Mouse (Mus musculus): ENCODE measurements around the gene Hist1h3e.
"Not testable (repeated sequence)": the region's sequence is repeated elsewhere in the genome, so short reads cannot be mapped to it uniquely, and the experiment has no call there.

Gene Hist1h3e

DNA sequence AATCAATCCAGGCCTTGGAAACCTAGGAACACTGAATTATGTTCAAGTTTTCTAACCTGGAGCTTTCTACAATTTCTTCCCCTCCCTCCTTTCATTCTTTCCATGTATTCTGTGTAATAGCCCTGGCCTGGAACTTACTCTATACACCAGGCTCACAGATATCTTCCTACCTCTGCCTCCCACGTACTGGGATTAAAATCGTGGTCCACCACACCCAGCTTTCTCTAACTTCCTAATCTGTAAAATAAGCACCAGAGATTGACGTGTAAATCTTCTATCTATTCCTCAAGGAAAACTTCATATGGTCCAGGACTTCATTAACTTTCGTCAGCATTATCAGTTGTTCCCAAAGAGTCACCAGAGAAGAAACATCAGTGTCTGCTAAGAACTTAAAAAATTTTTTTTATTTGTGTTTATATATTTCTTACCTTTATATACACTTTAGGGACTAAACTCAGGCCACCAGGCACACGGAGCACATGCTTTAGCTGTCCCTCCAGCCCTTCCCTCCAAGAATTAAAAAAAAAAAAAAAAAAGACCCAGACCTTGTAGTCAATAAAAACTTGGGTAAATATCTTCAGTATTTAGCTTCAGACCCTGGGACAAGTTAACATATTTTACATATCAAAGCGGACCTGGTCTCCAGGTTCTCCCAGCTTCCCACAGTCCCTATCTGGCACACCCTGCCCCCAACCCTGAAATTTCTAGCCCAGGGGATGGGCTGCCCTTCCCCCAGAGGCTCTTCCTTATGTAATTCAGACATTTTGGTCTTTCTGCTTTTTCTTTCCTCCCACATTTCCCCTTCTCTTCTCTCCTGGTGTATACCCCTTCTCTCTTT lies 20.3 kb upstream of the Hist1h3e start:
- DNase-seq (ENCODE audit: low read depth): no peak

DNA sequence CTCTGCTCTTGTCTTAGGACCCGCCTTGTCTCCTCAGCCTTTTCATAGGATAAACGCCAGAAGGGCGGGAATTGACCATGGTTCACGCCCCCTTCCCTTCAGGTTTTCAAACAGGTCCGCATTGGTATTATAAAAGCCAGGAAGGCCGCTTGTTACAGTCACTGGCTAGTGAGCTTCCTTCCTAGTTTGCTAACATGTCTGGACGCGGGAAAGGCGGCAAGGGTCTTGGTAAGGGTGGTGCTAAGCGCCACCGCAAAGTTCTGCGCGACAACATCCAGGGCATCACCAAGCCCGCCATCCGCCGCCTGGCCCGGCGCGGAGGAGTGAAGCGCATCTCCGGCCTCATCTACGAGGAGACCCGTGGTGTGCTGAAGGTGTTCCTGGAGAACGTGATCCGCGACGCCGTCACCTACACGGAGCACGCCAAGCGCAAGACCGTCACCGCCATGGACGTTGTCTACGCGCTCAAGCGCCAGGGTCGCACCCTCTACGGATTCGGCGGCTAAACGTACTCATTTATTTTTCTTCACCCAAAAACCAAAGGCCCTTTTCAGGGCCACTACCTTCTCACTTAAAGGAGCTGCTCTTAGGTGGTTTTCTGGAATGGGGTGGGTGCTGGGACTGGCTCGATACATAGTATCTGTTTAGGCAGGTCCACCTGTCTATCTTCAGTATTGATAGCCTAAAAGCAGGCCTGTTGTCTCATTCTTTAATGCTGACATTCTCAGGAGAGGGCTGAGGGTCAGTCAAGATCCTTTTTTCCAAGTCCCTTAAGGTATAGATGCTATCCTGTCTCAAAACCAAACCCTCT lies 19.4 kb upstream of the Hist1h3e start, which contains the start of gene Hist1h4d:
Gene Hist1h4d (plus strand): TSS at position 191 of the 811 bp plus-strand sequence.
- peak; percentile 94 for DNase-seq (ENCODE audit: low read depth)

DNA sequence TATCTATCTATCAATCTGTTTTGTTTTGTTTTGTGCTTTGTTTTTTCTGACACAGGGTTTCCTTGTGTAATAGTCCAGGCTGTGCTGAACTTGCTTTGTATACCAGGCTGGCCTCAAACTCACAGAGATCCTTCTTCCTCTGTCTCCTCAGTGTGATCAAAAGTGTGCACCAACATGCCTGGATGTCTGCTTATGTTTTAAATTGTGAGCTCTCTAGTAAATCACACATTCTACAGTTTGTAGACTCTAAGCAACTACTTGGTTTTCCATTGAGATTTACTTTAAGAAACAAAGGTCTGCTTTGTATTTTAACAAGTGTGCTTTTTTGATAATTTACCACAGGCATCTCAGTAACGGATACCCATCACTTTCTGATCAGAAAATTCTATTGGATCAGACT lies 15.7 kb upstream of the Hist1h3e start:
- no peak for DNase-seq (ENCODE audit: low read depth)

DNA sequence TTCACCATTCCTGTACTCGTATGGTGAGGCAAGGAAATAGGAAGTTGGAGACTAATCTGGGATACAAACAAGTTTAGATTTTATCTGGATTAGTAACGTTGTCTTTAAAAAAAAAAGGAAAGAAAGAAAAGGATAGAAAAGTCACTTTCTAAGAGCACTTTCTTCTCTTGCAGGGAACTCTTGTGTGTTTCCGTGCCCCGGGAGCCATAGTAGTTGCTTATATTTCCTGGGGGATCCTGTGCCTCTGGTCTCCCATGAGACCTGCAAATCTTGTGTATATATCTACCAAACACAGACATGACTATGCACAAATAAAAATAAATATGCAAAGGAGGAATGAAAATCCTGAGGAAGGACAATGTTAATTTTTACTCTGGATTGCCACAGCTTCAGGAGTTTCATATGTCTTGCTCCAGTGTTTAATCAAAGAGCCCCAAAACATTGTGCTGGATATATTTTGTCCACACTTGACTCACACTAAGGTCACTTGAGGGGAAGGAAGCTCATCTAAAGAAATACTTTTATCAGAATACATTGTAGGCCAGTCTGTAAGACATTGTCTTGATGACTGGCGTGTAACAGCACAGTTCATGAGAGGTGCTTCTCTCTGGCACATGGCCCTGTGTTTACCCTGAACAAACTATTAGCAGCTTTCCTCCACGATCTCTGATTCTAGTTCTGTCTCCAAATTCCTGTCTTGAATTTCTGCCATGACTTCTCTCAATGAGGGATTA lies 14.9 kb upstream of the Hist1h3e start:
- no peak for DNase-seq (ENCODE audit: low read depth)

DNA sequence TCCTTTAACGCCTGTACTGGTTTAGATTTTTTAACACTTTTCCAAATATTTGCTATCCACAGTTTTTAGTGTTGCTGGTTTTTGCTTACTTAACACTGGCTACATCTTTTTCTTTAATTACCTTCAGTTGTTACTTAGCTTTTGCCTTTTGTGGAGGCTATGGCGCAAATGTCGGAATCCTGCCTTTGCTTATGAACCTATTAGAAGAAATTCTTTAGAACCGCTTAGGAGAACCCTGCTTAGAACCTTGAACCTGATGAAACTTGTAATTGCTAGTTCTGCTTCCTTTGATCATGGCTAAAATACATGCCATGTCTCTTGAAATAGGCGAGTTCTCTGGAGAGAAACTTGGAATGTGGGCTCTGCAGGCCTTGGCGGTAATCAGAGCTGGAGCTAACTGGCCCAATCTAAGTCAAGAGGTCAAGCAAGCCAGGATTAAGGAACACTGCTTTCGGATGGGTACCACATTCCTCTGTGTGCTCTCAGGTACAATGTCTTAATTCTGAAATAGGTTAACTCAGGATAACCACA lies 14.2 kb upstream of the Hist1h3e start:
- DNase-seq (ENCODE audit: low read depth): no peak

DNA sequence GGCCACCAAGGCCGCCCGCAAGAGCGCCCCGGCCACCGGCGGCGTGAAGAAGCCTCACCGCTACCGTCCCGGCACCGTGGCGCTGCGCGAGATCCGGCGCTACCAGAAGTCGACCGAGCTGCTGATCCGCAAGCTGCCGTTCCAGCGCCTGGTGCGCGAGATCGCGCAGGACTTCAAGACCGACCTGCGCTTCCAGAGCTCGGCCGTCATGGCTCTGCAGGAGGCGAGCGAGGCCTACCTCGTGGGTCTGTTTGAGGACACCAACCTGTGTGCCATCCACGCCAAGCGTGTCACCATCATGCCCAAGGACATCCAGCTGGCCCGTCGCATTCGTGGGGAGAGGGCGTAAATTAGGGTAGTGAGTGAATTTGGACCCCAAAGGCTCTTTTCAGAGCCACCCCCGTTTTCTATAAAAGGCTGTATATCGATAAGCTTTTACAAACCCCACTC lies 13.7 kb upstream of the Hist1h3e start:
- DNase-seq (ENCODE audit: low read depth): not testable (repeated sequence)

DNA sequence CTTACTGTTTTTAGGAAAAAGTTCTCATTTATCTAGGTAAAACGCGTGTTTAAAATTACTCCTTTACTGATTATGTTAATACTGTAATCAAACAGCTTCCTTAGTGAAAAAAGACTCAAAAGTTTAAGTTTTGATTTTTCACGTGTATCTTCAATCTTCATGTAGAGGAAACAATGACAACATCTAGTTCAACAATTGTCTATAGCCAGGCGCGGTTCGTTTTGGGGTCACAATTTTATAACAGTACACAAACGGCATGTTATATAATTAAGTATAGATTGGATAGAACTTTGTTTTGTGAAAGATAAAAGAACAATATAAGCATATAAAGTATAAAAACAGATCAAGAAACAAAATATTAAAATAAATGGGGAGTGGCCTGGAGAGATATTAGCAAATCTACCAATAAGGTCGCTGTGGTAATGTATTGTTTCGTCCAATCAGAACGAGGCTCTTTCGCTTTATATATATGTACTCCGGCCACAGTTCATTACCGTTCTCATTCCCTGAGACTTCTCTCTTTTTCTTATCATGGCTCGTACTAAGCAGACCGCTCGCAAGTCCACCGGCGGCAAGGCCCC lies 13.2 kb upstream of the Hist1h3e start, which contains the start of gene Hist1h3d:
Gene Hist1h3d (plus strand): TSS at position 493 of the 581 bp plus-strand sequence.
- DNase-seq (ENCODE audit: low read depth): no peak

DNA sequence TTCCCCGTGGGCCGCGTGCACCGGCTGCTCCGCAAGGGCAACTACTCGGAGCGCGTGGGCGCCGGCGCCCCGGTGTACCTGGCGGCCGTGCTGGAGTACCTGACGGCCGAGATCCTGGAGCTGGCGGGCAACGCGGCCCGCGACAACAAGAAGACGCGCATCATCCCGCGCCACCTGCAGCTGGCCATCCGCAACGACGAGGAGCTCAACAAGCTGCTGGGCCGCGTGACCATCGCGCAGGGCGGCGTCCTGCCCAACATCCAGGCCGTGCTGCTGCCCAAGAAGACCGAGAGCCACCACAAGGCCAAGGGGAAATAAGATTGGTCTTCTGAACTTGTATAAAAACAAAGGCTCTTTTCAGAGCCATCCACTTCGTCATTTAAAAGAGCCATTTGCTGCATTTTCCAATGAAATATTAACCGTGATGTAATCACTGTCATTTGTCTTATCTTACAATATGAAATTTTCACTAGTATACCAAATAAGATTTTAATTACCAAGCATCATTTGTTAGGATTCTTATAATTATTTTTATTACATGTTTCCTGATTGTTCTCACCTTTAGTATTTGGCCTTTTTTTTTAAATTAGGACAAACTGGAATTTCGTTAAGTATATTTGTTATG lies 12.5 kb upstream of the Hist1h3e start:
- not testable (repeated sequence) for DNase-seq (ENCODE audit: low read depth)

DNA sequence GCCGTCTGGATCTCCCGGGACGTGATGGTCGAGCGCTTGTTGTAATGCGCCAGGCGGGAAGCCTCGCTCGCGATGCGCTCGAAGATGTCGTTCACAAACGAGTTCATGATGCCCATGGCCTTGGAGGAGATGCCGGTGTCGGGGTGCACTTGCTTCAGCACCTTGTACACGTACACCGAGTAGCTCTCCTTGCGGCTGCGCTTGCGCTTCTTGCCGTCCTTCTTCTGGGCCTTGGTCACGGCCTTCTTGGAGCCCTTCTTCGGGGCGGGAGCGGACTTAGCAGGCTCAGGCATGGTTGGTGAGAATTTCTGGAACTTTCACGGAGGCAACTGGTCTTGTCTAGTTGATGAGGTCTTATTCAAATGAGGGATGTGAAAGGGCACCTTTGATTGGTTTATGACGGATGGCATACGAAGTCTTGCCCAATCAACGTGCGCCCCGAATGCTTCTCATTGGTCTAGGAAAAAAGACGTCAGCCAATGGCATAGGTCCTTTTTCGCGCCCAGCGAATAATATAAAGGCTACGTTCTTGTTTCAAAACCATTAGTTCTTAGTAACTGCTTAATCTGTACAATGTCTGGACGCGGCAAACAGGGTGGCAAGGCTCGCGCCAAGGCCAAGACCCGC lies 11.8 kb upstream of the Hist1h3e start, which contains the start of the genes Hist1h2bf and Hist1h2ad:
Gene Hist1h2bf (minus strand): TSS at position 299 of the 627 bp plus-strand sequence.
Gene Hist1h2ad (plus strand): TSS at position 484 of the 627 bp plus-strand sequence.
- DNase-seq (ENCODE audit: low read depth): peak; percentile 96

DNA sequence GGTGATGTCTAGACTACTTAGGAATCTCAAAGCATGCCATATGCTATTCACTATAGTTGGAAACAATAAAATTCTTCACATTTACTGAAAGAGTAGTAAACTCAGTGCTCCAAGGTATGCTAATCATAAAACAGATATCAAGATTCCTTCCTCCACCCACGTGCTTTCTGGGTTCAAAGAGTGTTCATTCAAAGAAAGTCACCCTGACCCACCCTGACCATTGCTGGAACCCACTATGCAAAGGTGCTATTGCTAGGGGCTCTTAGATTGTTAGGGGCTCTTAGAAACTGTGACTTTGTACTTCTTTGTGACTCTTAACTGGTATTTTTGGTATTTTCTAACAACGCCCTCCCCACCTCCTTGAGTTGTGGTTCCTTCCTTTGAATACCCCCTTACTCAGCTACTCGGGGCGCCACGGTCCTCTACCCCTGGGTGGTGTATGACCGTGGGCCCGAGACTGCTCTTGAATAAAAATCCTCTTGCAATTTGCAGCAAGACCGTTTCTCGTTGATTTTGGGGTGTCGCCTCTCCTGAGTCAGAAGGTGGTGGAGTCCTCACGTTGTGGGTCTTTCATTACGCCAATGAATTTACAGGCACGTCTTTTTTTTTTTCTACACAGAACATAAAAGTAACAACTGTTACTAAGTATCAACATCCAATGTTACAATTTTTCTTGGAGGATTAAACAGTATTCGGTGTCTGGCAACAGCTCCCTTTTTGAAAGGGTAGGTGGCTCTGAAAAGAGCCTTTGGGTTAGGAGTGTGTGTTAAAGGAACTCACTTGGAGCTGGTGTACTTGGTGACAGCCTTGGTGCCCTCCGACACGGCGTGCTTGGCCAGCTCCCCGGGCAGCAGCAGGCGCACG lies 11.1 kb upstream of the Hist1h3e start:
- not testable (repeated sequence) for DNase-seq (ENCODE audit: low read depth)

DNA sequence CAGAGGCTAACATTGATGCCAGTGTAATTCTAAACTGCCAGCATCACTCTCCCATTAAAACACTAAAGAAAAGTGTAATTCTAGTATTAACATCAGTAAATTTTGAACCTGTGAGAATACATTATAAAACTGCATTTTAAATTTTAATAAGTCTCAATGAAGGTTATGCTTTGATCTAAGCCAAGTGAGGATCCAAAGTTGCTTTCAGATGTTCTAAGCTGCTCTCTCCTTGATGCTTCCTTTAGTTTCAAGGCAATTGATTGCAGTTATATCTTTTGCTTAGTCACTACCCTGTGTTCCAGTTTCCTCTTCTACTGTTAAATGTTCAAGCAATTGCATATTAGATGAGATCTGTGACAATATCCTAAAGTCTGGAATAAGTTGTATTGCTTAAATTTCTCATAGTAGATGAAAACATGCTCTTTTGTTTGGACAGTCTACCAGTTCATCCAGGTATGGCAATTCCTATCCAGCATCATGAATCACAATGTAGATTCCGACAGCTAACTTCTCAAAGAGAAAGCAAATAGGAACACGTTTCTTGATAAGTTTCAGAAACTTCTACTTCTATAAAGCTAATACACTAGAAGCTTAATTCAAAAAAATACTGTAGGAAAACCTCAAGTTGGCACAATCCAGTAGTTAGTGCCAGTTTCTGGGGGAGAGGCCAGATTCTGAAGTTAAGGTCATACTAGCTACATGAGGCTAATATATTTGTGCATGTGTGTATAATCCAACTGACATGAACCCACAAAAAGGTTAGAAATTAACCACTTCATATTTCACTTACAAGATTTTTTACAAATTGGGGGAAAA lies 10.3 kb upstream of the Hist1h3e start:
- no peak for DNase-seq (ENCODE audit: low read depth)

DNA sequence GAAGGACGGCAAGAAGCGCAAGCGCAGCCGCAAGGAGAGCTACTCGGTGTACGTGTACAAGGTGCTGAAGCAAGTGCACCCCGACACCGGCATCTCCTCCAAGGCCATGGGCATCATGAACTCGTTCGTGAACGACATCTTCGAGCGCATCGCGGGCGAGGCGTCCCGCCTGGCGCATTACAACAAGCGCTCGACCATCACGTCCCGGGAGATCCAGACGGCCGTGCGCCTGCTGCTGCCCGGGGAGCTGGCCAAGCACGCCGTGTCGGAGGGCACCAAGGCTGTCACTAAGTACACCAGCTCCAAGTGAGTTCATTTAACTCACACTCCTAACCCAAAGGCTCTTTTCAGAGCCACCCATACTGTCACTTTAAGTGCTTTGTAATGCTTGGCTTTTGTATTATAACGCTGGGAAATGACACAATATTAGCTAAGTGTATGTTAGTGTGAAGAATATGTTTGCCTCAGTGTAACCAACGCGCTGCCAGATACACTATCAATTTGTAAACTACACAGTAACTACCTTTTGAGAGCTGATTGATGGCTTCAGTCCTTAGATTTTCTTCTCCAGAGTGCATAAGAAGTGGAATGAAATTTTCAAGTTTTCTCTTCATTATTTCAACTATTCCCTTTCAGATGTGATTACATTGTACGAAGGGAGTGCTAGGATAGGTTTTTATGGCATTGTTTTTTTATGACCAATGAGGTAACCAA lies 9.5 kb upstream of the Hist1h3e start:
- not testable (repeated sequence) for DNase-seq (ENCODE audit: low read depth)

DNA sequence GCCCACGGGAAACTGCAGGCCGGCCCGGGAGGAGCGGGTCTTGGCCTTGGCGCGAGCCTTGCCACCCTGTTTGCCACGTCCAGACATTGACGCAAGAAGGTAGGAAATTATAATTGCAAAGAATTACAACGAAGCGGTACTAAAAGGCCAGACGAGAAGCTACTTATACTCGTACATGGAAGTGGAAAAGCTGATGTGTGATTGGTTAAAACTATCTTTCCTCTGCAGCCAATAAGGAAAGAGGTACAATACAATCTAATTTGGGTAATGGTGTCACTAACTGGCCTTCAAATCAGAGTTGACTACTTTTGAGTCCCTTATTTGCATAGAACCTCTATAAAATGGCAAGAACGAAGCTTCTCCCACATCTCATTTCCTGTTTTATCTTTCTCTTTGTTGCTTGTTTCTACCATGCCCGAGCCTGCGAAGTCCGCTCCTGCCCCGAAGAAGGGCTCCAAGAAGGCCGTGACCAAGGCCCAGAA lies 8.9 kb upstream of the Hist1h3e start, which contains the start of the genes Hist1h2ae and Hist1h2bg:
Gene Hist1h2ae (minus strand): TSS at position 199 of the 482 bp plus-strand sequence.
Gene Hist1h2bg (plus strand): TSS at position 375 of the 482 bp plus-strand sequence.
- no peak for DNase-seq (ENCODE audit: low read depth)

DNA sequence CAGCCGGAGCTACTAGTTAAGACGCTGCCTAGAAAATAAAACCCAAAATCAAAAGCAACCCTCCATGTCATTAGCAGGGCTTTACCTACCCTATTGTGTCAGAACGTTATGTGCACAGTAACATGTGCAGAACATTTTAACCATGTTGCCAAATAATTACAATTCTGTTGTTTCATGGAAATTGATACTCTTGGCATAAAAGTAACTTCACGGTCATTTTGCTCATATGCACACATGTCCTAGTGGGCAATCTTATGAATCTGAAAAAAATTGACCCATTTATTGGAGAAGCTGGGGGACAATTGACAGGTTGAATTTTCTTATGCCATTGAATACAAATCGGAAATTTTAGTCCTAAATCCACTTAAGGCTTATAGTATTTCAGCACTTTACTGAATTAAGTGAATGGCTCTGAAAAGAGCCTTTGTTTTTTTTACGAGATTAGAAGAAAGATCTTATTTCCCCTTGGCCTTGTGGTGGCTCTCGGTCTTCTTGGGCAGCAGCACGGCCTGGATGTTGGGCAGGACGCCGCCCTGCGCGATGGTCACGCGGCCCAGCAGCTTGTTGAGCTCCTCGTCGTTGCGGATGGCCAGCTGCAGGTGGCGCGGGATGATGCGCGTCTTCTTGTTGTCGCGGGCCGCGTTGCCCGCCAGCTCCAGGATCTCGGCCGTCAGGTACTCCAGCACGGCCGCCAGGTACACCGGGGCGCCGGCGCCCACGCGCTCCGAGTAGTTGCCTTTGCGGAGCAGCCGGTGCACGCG lies 8.3 kb upstream of the Hist1h3e start:
- DNase-seq (ENCODE audit: low read depth): peak; percentile 51

DNA sequence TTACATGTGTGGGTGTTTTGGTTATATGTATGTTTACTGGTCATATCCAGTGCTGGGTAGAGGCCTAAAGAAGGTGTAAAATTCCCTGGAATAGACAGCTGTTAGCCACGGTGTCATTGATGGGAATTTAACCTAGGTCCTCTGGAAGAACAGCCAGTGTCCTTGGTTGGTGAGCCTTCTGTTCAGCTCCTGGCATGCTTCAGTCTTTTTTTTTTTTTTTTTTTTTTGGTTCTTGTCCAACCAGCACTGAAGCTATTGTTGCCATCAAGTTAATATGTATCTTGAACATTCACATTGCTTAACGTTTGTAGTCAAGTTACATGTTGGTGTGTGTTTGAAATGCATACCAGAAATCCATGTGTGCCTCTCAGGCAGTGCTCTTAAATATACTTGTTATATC lies 2.3 kb upstream of the Hist1h3e start:
- no peak for DNase-seq (ENCODE audit: low read depth)

DNA sequence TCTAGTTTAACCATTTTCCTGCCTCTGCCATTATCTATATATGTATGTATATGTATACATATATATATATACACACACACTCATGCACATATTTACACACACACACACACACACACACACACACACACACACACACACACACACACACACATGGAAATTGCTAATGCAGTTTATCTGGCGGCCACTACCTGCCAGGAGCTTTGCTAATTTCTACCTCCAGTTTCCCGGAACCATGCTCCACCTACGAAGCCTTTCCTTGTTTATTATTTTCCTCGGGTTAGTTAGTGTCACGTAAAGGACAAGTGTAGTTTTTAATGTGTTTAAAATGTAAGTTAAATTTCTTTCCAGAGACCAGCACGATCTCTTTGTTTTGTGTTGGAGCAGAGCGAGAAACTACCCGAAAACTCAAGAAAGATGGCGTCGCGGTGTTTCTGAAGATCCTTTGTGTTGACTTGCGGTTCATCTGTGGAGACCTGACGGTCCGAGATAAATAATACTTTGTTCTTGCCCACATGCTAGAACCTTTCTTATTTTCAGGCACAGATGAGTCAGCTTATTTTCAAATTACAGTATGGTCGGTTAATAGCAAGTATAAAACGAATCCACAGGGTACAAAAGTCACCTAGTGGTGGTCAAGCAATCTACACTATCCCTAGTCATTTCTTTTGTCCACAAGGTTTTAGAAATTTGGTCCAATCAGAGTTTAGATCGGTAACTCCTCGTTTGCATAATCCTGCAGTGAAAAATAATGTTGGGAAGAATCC lies 712 bp upstream of the Hist1h3e start:
- DNase-seq (ENCODE audit: low read depth): peak; percentile 68

Measured in c-Kit-positive CD71-positive TER-119-negative erythroid progenitor cells, embryonic 14.5 days (primary cell).